Mouse (Mus musculus): ENCODE measurements around the gene Fgfr2.

The Fgfr2 gene

GRCm38 (mm10) chr7:132702492-132703070, 420.6 kb downstream of the Fgfr2 start:
- DNase-seq (ENCODE audit: low read depth in 1 of 2, low spot score in 2 of 2): no peak

GRCm38 (mm10) chr7:132702024-132702423, 421.1 kb downstream of the Fgfr2 start:
- no peak for DNase-seq (ENCODE audit: low read depth in 1 of 2, low spot score in 2 of 2)

GRCm38 (mm10) chr7:132701412-132701811, 421.7 kb downstream of the Fgfr2 start:
- no peak for DNase-seq (ENCODE audit: low read depth in 1 of 2, low spot score in 2 of 2)

- DNase-seq (ENCODE audit: low read depth in 1 of 2, low spot score in 2 of 2): no peak
Observed at GRCm38 (mm10) chr7:132700107-132700506, 423.0 kb downstream of the Fgfr2 start.

GRCm38 (mm10) chr7:132699639-132700038, 423.5 kb downstream of the Fgfr2 start:
- DNase-seq (ENCODE audit: low read depth in 1 of 2, low spot score in 2 of 2): no peak

- no peak for DNase-seq (ENCODE audit: low read depth in 1 of 2, low spot score in 2 of 2)
Observed at GRCm38 (mm10) chr7:132699165-132699564, 424.0 kb downstream of the Fgfr2 start.

- DNase-seq (ENCODE audit: low read depth in 1 of 2, low spot score in 2 of 2): no peak
Observed at GRCm38 (mm10) chr7:132698737-132699136, 424.4 kb downstream of the Fgfr2 start.

GRCm38 (mm10) chr7:132697258-132697796, 425.8 kb downstream of the Fgfr2 start:
- DNase-seq (ENCODE audit: low read depth in 1 of 2, low spot score in 2 of 2): no peak

- DNase-seq (ENCODE audit: low read depth in 1 of 2, low spot score in 2 of 2): no peak
Observed at GRCm38 (mm10) chr7:132693561-132693960, 429.6 kb downstream of the Fgfr2 start.

GRCm38 (mm10) chr7:132692719-132693118, 430.4 kb downstream of the Fgfr2 start:
- no peak for DNase-seq (ENCODE audit: low read depth in 1 of 2, low spot score in 2 of 2)

GRCm38 (mm10) chr7:132690716-132691472, 432.3 kb downstream of the Fgfr2 start:
- DNase-seq (ENCODE audit: low read depth in 1 of 2, low spot score in 2 of 2): peak; percentile 41 to 54

GRCm38 (mm10) chr7:132689722-132690121, 433.4 kb downstream of the Fgfr2 start:
- no peak for DNase-seq (ENCODE audit: low read depth in 1 of 2, low spot score in 2 of 2)

GRCm38 (mm10) chr7:132688721-132689120, 434.4 kb downstream of the Fgfr2 start:
- no peak for DNase-seq (ENCODE audit: low read depth in 1 of 2, low spot score in 2 of 2)

- no peak for DNase-seq (ENCODE audit: low read depth in 1 of 2, low spot score in 2 of 2)
Observed at GRCm38 (mm10) chr7:132687897-132688296, 435.3 kb downstream of the Fgfr2 start.

- DNase-seq (ENCODE audit: low read depth in 1 of 2, low spot score in 2 of 2): peak; percentile 30 to 32
Observed at GRCm38 (mm10) chr7:132686515-132686914, 436.6 kb downstream of the Fgfr2 start.

- no peak for DNase-seq (ENCODE audit: low read depth in 1 of 2, low spot score in 2 of 2)
Observed at GRCm38 (mm10) chr7:132683923-132684322, 439.2 kb downstream of the Fgfr2 start.

GRCm38 (mm10) chr7:132682901-132683300, 440.2 kb downstream of the Fgfr2 start:
- no peak for DNase-seq (ENCODE audit: low read depth in 1 of 2, low spot score in 2 of 2)

- DNase-seq (ENCODE audit: low read depth in 1 of 2, low spot score in 2 of 2): no peak
Observed at GRCm38 (mm10) chr7:132682336-132682735, 440.8 kb downstream of the Fgfr2 start.

GRCm38 (mm10) chr7:132681831-132682230, 441.3 kb downstream of the Fgfr2 start:
- DNase-seq (ENCODE audit: low read depth in 1 of 2, low spot score in 2 of 2): no peak

- DNase-seq (ENCODE audit: low read depth in 1 of 2, low spot score in 2 of 2): no peak
Observed at GRCm38 (mm10) chr7:132681296-132681695, 441.9 kb downstream of the Fgfr2 start.

- no peak for DNase-seq (ENCODE audit: low read depth in 1 of 2, low spot score in 2 of 2)
Observed at GRCm38 (mm10) chr7:132679549-132679948, 443.6 kb downstream of the Fgfr2 start.

- DNase-seq (ENCODE audit: low read depth in 1 of 2, low spot score in 2 of 2): no peak
Observed at GRCm38 (mm10) chr7:132679117-132679516, 444.0 kb downstream of the Fgfr2 start.

Measured in monocyte, adult 2 months (primary cell).